Mouse (Mus musculus): ENCODE measurements at regions not wholly inside any gene's neighbourhood (a gene's known extent, or its start where the extent isn't known, plus 50 kb on each side); places are given as distances from the start of the nearest gene placed in this dataset.

- DNase-seq = no peak
Measured at GRCm38 (mm10) chr10:111831105-111831504, 141.4 kb upstream of the Krr1 start.

- no peak for DNase-seq
Measured at GRCm38 (mm10) chr10:111833611-111834010, 138.9 kb upstream of the Krr1 start.

DNA sequence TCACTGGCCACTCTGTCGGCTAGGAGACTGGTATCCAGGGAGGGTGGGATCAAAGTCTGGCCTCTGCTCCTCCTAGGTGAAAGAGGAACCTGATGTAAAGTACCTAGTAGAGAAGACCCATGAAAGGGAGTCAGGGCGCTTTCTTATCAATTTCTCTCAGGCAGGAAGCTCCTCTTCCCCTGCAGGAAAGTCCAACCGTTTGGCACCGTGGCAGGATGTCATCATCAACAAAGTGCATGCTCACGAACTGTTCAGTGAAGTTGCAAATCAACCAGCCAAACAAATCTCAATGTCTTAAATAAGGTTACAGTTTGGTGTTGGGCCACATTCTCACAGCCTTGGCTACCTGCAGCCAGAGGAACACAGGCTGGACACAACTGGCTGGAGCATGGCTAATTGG lies 138.2 kb upstream of the Krr1 start:
- DNase-seq = no peak

- no peak for DNase-seq
Measured at GRCm38 (mm10) chr10:111834925-111835823, 137.3 kb upstream of the Krr1 start.

DNA sequence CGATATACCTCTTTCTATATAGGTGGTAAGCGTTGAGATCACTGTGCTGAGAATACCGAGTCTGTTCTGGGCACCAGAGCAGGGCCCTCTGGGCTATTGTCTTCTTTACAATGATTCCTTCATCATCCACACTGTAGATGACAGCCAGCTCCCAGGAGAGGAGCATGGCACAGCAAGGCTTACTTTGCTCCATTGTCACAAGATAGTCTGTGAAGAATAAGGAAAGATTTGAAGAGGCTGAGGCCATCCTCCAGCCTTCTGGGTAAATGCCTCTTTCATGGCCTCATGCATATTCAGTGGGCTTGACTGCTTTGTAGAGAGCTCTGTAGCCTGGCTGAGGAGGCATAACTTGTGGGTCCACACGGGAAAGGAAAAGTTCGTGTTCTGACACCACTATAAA lies 136.3 kb upstream of the Krr1 start:
- DNase-seq = no peak

DNA sequence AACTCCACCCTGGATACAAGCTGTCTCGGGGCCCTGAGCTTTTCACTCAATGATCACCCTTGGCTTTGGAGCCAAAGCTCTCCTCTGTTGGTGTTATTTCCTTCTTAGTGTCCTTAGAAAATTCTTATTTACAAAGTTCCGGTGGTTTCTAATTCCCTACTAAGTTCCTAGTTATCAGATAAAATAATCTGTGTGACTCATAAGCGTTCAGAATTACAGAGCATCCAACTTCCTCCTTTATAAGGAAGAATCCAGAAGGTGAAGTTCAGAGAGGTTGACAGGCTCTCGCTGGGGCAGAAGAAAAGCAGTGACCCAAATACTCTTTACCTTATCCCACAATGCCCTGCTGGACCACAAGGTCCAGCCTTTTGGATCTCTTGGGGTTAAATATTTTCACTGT lies 135.7 kb upstream of the Krr1 start:
- DNase-seq = no peak

- no peak for DNase-seq
Measured at GRCm38 (mm10) chr10:111842321-111842775, 130.1 kb upstream of the Krr1 start.

DNA sequence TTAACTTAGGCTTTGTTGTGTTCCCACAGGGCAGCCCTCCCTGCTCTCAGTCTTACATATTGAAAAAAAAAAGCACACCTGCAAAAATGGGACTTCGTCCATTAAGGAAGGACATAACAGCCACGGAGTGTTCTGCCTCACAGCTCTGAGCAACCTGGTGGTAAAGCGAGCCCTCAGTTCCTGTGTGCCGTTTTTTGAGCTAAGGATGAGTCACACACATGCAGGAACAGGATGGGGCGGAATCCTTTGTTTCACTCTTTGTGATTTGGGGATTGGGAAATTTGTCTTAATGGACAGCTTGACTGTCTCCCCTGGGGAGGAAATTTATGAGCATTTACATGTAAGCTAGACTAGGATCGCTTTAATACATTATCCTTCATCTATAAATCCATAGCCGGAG lies 129.6 kb upstream of the Krr1 start:
- DNase-seq = no peak

DNA sequence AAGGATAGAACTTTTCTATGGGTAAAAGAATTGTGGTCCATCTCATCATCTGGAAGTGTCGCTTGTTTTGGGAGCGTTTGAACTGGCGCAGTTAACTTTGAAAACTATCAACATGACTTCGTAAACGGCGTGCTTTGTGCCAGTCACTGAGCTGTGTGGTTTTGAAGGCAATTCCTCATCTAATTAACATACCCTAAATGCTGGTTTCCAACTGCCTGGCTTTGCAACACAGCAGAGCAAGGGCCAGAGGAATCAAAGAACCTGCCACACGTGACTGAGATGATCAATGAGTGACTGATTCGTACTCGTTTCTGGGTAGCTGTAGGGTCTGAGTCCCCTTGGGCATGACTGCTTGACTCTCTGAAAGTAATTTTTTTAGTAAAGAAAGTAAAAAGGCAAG lies 129.2 kb upstream of the Krr1 start:
- no peak for DNase-seq

DNA sequence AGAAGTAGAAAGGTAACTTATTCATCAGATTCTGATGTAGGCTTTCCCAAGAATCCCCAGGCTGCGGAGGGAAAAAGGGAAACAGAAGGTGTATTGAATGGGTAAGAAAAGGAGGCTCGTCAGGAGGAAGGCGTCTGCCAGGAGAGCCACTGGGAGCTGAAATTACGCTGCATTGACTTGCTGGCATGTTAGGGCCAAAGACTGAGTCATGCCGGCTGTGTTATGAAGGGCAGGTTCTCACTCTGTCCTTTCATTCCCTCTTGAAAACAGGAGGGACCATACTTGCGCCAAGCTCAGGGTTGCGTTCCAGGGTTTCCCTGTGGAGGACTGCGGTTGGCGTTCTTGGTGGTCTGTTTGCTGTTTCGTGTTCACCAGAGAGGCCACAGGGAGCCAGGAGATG lies 128.3 kb upstream of the Krr1 start:
- no peak for DNase-seq

- no peak for DNase-seq
Measured at GRCm38 (mm10) chr10:111845946-111846345, 126.5 kb upstream of the Krr1 start.

DNA sequence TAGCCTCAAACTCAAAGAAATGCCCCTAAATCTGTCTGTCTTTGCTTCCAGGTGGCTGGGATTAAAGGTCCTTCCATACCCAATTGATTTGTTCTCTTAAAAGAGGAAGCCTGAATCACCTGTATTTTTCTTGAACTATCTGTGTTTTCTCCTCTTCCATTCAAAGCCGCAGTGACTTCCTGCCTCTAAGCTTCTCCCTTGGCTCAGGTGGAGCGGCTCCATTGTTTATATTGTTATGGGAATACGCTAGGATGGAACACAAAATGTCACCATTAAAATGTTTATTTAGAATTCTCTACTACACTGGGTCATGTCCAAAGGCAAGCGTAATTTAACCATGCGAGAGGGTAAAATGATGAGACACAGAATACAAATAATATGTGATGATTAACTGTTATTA lies 118.2 kb upstream of the Krr1 start:
- DNase-seq = no peak

- DNase-seq = no peak
Measured at GRCm38 (mm10) chr10:111855496-111855895, 117.0 kb upstream of the Krr1 start.

DNA sequence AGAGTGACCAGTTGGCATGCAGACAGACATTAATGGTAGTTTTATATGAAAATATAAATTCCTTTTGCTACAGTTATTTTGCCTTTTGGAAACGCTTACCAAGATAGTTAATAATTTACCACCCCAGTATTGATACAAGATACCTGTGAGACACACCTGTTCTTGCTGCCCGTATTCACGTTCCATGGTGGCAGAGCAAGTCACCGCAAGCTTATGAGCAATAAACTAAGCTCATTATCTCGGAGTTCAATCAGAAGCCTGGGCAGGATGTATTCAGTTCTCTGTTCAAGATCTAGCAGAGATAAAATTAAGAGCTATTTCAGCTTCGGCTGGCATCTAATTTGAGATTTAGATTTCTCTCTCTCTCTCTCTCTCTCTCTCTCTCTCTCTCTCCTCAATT lies 114.1 kb upstream of the Krr1 start:
- no peak for DNase-seq

- no peak for DNase-seq
Measured at GRCm38 (mm10) chr10:111865286-111865830, 107.1 kb upstream of the Krr1 start.

DNA sequence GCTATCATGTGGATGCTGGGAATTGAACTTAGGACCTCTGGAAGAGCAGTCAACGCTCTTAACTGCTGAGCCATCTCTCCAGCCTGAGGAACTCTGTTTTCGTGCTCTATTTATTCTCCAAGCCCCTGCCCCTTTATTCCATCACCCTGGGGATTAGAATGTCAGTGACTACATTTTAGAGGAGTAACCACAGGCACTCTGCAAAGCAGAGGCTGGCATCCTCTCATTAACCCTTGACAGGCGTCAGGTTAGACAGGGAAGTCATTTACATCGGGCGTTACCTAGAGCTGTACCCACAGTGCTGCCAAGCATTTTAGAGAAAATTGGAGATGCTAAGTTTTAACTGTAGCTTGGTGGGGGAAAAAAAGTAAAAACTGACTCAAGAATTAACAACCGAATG lies 105.4 kb upstream of the Krr1 start:
- no peak for DNase-seq

DNA sequence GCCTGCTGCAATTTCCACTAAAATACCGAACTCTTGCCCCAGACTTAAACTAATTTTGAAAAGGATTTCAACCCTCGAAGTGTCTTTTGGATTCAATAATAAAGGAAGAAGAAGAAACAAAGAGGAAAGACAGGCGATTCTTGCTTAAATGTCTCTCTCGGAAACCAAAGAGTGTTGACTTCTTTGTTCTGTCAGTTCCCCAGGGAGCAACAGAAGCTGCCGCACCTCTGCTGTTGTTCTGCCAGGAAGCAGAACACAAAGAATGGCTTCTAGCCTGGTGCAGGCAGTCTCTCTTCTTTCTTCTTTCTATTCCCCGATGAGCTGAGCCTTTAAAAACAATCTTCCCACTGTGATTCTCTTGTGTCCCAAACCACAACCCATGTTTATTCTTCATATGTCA lies 104.9 kb upstream of the Krr1 start:
- no peak for DNase-seq

- DNase-seq = no peak
Measured at GRCm38 (mm10) chr10:111880354-111880753, 92.1 kb upstream of the Krr1 start.

GRCm38 (mm10) chr10:111881339-111882211 lies 90.9 kb upstream of the Krr1 start:
- DNase-seq = peak; percentile 10

DNA sequence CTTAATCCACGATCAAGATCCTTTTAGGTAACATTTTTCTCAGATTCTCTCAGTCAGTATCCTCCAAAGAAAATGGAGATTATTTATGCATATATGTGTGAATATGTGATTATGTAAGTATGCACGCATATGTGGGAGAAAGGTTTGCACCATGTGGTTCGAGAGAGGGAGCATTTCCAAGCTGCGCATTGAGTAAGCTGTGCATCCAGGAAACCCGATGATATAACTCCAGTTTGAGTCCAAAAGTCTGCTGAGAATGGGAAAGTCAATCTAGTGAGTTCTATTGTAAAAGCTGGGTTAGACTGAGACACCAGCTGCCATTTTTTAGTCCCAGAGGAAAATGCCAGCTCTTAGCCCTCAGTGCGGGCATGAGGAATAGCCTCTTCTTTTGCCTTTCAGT lies 89.9 kb upstream of the Krr1 start:
- DNase-seq = no peak

DNA sequence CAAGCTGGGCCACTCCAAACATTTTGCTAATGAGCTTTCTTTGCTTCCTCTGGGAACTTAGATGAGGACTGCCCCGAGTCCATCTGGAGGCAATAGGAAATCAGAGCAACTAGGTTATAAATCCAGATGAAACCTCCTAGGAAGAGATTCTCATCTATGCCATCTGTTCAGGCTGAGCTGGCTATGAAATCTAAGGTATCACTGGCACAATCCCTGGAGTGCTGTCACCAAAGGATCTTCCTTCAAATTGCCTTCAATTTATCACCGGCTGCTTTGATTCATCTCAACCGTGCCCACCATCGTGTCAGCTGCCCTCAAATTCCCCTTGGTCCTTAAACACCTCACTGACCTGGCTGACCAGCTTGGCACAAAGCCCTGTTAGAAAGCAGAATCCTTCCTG lies 87.8 kb upstream of the Krr1 start:
- DNase-seq = no peak

DNA sequence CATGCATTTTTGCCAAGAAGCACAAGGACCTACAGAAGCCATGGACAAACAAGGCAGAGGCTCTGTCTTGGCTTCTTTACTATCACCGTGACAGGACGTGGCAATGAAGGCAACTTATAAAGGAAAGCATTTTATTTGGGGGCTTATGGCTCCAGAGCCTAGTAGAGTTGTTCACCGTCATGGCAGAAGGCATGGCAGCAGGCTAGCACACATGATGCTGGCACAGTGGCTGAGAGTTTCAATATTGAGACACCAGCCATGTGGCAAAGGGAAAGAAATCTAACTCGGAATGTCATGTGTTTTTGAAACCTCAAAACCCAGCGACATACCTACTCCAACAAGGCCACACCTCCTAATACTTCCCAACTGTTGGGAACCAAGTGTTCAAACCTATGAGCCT lies 83.4 kb upstream of the Krr1 start:
- no peak for DNase-seq

GRCm38 (mm10) chr10:111893489-111893888 lies 79.0 kb upstream of the Krr1 start:
- no peak for DNase-seq

GRCm38 (mm10) chr10:111893941-111894340 lies 78.5 kb upstream of the Krr1 start:
- no peak for DNase-seq

All from right cerebral cortex, postnatal 14 days (tissue).